Mouse (Mus musculus): ENCODE measurements around the gene Klkb1. TPM values are rescaled to one million over a fixed set of nuclear protein-coding genes. Genes with fewer than 3 reads are reported as not detected.

Klkb1 gene
- 0.02 and 0.06 TPM in 2 replicates for polyA plus RNA-seq (2012; rRNA removed)

GRCm38 (mm10) chr8:45294687-45295086 lies at the start of gene Klkb1:
Klkb1 (minus strand) TSS chr8:45294859.

DNA sequence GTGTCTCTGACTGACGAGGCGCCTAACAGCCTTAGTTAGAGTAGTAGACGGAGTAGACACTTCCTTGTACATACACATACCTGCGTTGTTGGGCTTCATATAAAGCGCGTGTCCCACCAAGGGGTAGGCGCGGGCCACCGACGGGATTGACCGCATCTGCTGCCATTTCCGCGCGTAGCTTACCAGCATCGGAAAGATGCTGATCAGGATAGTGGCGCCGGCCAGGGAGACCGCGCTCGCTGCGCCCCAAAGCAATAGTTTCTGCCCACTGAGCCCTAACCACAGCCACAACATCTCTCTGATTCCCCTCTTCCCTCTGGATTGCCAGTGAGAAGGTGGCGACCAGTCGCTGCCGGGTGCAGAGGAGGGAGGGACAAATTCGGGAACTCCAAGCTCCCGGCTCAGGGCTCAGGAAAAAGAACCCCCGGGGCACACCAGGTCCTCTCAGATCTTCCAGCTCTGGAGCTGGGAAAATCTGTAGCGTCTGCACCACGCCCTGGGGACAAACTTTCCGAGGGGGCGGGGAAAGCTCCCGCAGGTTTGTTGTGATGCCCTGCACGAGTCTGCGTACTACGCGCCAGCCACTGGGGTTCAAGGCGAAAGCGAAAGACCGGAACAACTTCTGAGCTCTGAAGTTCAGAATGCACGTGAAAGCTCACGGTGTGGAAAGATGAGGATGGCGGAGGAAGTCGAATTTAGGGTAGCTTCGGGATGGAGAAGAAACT lies 38.2 kb upstream of the Klkb1 start, which contains the start of gene Cyp4v3:
TSS of gene Cyp4v3 (minus strand) at position 532 of the 725 bp plus-strand sequence.

DNA sequence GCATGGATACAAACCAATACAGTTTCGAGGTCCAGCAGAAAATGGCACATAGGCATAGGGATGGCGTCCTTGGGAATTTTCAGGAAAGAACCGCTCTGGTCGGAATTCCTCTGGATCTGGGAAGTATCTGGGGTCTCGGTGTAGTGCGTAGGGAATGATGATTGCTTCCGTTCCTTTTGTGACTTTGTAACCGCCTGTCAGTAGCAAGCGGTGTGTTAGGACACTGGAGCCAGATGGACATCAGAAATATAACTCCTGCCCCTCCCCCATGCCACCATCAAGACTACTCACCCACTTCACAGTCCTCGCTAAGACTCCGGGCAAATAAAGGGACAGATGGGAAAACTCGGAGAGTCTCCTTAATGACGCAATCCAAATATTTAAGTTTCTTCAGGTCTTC lies 13.7 kb upstream of the Klkb1 start, which contains the start of gene Gm45753:
TSS of gene Gm45753 (minus strand) at position 101 of the 400 bp plus-strand sequence.

DNA sequence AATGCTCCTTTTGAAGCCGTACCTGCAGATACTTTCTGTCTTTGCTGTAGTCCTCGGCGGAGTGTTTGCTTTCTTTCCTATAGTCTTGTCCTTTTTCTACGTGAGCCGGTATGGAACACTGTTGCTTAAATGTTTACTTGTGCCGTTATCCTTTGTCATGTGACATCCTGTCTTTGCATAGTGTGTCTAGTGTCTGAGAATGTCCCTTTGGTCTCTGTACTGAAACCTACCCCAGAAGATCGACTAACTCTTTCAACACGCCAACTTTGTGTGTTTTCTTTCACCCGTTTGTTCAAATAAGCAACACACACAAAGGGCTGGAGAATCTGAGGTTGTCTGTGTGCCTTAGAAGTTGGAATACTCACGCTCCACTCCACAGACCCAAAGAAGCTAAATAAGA lies 32.7 kb downstream of the Klkb1 start, which contains the start of gene F11:
TSS of gene F11 (minus strand) at position 112 of the 400 bp plus-strand sequence.

Other genes with a start within 250 kb of the Klkb1 start
- not detected in 2 replicates for gene Mtnr1a, start 225.7 kb downstream of the Klkb1 start, polyA plus RNA-seq (2012; rRNA removed)
- not detected in 2 replicates for gene F11, start 32.8 kb downstream of the Klkb1 start, polyA plus RNA-seq (2012; rRNA removed)
- not detected in 2 replicates for gene Gm45753, start 13.6 kb upstream of the Klkb1 start, polyA plus RNA-seq (2012; rRNA removed)
- 0.43 and 0.64 TPM in 2 replicates for gene Cyp4v3, start 38.4 kb upstream of the Klkb1 start, polyA plus RNA-seq (2012; rRNA removed)
- gene Fam149a, start 87.4 kb upstream of the Klkb1 start, polyA plus RNA-seq (2012; rRNA removed), result 4.8 and 5.6 TPM in 2 replicates
- 0.60 and 1.1 TPM in 2 replicates for gene Tlr3, start 116.2 kb upstream of the Klkb1 start, polyA plus RNA-seq (2012; rRNA removed)
- gene Sorbs2, start 212.9 kb upstream of the Klkb1 start, polyA plus RNA-seq (2012; rRNA removed), result 5.9 and 10.7 TPM in 2 replicates